Mouse (Mus musculus): ENCODE results near the gene Cyct. TPM values are rescaled to one million over a fixed set of nuclear protein-coding genes. Genes with fewer than 3 reads are reported as not detected.

The Cyct gene
- polyA plus RNA-seq, 1 experiment from 2014 or later: not detected

GRCm38 (mm10) chr2:76365811-76366210 is 5.6 kb upstream of the Cyct start:
- no peak overlapping the region for H3K27ac ChIP-seq (replicated peaks; ENCODE audit: low read depth, low read length)
- no peaks in the 10 kb centered on the region for H3K27me3 ChIP-seq (ENCODE audit: control insufficient read depth, insufficient read depth, low read length)
- H3K4me3 ChIP-seq (ENCODE audit: low read depth, low read length): no peak overlapping the region
- 82% methylated on average over 4 of the region's 4 CpGs for WGBS
- H3K9ac ChIP-seq (replicated peaks; ENCODE audit: low read length): no peak overlapping the region
- no peak for DNase-seq (ENCODE audit: low spot score)
- H3K36me3 ChIP-seq (replicated peaks; ENCODE audit: control insufficient read depth, insufficient read depth, low read depth, low read length): no peaks in the 10 kb centered on the region
- H3K4me1 ChIP-seq (ENCODE audit: control insufficient read depth, insufficient read depth, low read length): no peaks in the 10 kb centered on the region
- no peaks in the 10 kb centered on the region for H3K9me3 ChIP-seq (replicated peaks; ENCODE audit: control insufficient read depth, low read length)
- no peak overlapping the region for H3K4me2 ChIP-seq (ENCODE audit: low read depth, low read length)
- no peak for ATAC-seq (replicated peaks; ENCODE audit: insufficient number of reproducible peaks, low FRiP score, low TSS enrichment, low read depth)

- H3K9ac ChIP-seq (replicated peaks; ENCODE audit: low read length): no peak overlapping the region
- no peak overlapping the region for H3K27ac ChIP-seq (replicated peaks; ENCODE audit: low read depth, low read length)
- H3K9me3 ChIP-seq (replicated peaks; ENCODE audit: control insufficient read depth, low read length): no peaks in the 10 kb centered on the region
- peak; percentile 50 for DNase-seq (ENCODE audit: low spot score)
- WGBS: 47% methylated on average over 2 of the region's 2 CpGs
- H3K4me3 ChIP-seq (ENCODE audit: low read depth, low read length): no peak overlapping the region
- no peaks in the 10 kb centered on the region for H3K4me1 ChIP-seq (ENCODE audit: control insufficient read depth, insufficient read depth, low read length)
- H3K36me3 ChIP-seq (replicated peaks; ENCODE audit: control insufficient read depth, insufficient read depth, low read depth, low read length): no peaks in the 10 kb centered on the region
- no peaks in the 10 kb centered on the region for H3K27me3 ChIP-seq (ENCODE audit: control insufficient read depth, insufficient read depth, low read length)
- H3K4me2 ChIP-seq (ENCODE audit: low read depth, low read length): no peak overlapping the region
- ATAC-seq (replicated peaks; ENCODE audit: insufficient number of reproducible peaks, low FRiP score, low TSS enrichment, low read depth): no peak
Measured at GRCm38 (mm10) chr2:76362111-76362510, 1.9 kb upstream of the Cyct start.

GRCm38 (mm10) chr2:76347839-76348238 is 12.4 kb downstream of the Cyct start:
- Histone ChIP-seq H3K27ac (replicated peaks; ENCODE audit: low read depth, low read length) (no peak overlapping the region), H3K4me3 (ENCODE audit: low read depth, low read length) (no peak overlapping the region), H3K36me3 (replicated peaks; ENCODE audit: control insufficient read depth, insufficient read depth, low read depth, low read length) (no peaks in the 10 kb centered on the region), H3K9me3 (replicated peaks; ENCODE audit: control insufficient read depth, low read length) (no peaks in the 10 kb centered on the region), H3K4me1 (ENCODE audit: control insufficient read depth, insufficient read depth, low read length) (no peaks in the 10 kb centered on the region), H3K27me3 (ENCODE audit: control insufficient read depth, insufficient read depth, low read length) (no peaks in the 10 kb centered on the region), H3K9ac (replicated peaks; ENCODE audit: low read length) (no peak overlapping the region), H3K4me2 (ENCODE audit: low read depth, low read length) (no peak overlapping the region)
- 81% methylated on average over 6 of the region's 6 CpGs for WGBS
- DNase-seq (ENCODE audit: low spot score) (no peak), ATAC-seq (replicated peaks; ENCODE audit: insufficient number of reproducible peaks, low FRiP score, low TSS enrichment, low read depth) (no peak)

- DNase-seq (ENCODE audit: low spot score): no peak
- Histone ChIP-seq H3K36me3 (replicated peaks; ENCODE audit: control insufficient read depth, insufficient read depth, low read depth, low read length) (no peaks in the 10 kb centered on the region), H3K9me3 (replicated peaks; ENCODE audit: control insufficient read depth, low read length) (no peaks in the 10 kb centered on the region), H3K4me1 (ENCODE audit: control insufficient read depth, insufficient read depth, low read length) (no peaks in the 10 kb centered on the region), H3K27ac (replicated peaks; ENCODE audit: low read depth, low read length) (no peak overlapping the region), H3K4me3 (ENCODE audit: low read depth, low read length) (no peak overlapping the region), H3K4me2 (ENCODE audit: low read depth, low read length) (no peak overlapping the region), H3K27me3 (ENCODE audit: control insufficient read depth, insufficient read depth, low read length) (peaks cover 7% of the 10 kb centered on the region), H3K9ac (replicated peaks; ENCODE audit: low read length) (no peak overlapping the region)
- WGBS: 90% methylated on average over 9 of the region's 9 CpGs
- no peak for ATAC-seq (replicated peaks; ENCODE audit: insufficient number of reproducible peaks, low FRiP score, low TSS enrichment, low read depth)
Measured at GRCm38 (mm10) chr2:76342146-76342545, 18.1 kb downstream of the Cyct start.

- ATAC-seq (replicated peaks; ENCODE audit: insufficient number of reproducible peaks, low FRiP score, low TSS enrichment, low read depth) (peak; percentile 77), DNase-seq (ENCODE audit: low spot score) (peak; percentile 53)
- Histone ChIP-seq H3K27me3 (ENCODE audit: control insufficient read depth, insufficient read depth, low read length) (peaks cover 7% of the 10 kb centered on the region), H3K4me1 (ENCODE audit: control insufficient read depth, insufficient read depth, low read length) (no peaks in the 10 kb centered on the region), H3K9ac (replicated peaks; ENCODE audit: low read length) (peak within 1 kb of the TSS; percentile 1), H3K4me3 (ENCODE audit: low read depth, low read length) (peak within 1 kb of the TSS; percentile 33), H3K4me2 (ENCODE audit: low read depth, low read length) (peak within 1 kb of the TSS; percentile 75), H3K36me3 (replicated peaks; ENCODE audit: control insufficient read depth, insufficient read depth, low read depth, low read length) (no peaks in the 10 kb centered on the region), H3K27ac (replicated peaks; ENCODE audit: low read depth, low read length) (no peak within 1 kb of the TSS), H3K9me3 (replicated peaks; ENCODE audit: control insufficient read depth, low read length) (no peaks in the 10 kb centered on the region)
- WGBS: 17% methylated on average over 38 of the region's 41 CpGs
Measured at GRCm38 (mm10) chr2:76338215-76339156, 21.8 kb downstream of the Cyct start, which contains the start of gene Pde11a. Gene Pde11a, minus strand, starts transcription at chr2:76338774.

GRCm38 (mm10) chr2:76334596-76334995 is 25.7 kb downstream of the Cyct start:
- 84% methylated on average over 5 of the region's 5 CpGs for WGBS
- ATAC-seq (replicated peaks; ENCODE audit: insufficient number of reproducible peaks, low FRiP score, low TSS enrichment, low read depth): no peak
- Histone ChIP-seq H3K9me3 (replicated peaks; ENCODE audit: control insufficient read depth, low read length) (no peaks in the 10 kb centered on the region), H3K4me1 (ENCODE audit: control insufficient read depth, insufficient read depth, low read length) (no peaks in the 10 kb centered on the region), H3K4me2 (ENCODE audit: low read depth, low read length) (no peak overlapping the region), H3K9ac (replicated peaks; ENCODE audit: low read length) (no peak overlapping the region), H3K36me3 (replicated peaks; ENCODE audit: control insufficient read depth, insufficient read depth, low read depth, low read length) (no peaks in the 10 kb centered on the region), H3K27me3 (ENCODE audit: control insufficient read depth, insufficient read depth, low read length) (peaks cover 7% of the 10 kb centered on the region), H3K27ac (replicated peaks; ENCODE audit: low read depth, low read length) (no peak overlapping the region), H3K4me3 (ENCODE audit: low read depth, low read length) (no peak overlapping the region)
- peak; percentile 13 for DNase-seq (ENCODE audit: low spot score)

GRCm38 (mm10) chr2:76332161-76332805 is 28.0 kb downstream of the Cyct start:
- Histone ChIP-seq H3K9me3 (replicated peaks; ENCODE audit: control insufficient read depth, low read length) (no peaks in the 10 kb centered on the region), H3K4me3 (ENCODE audit: low read depth, low read length) (no peak overlapping the region), H3K4me1 (ENCODE audit: control insufficient read depth, insufficient read depth, low read length) (no peaks in the 10 kb centered on the region), H3K36me3 (replicated peaks; ENCODE audit: control insufficient read depth, insufficient read depth, low read depth, low read length) (no peaks in the 10 kb centered on the region), H3K4me2 (ENCODE audit: low read depth, low read length) (no peak overlapping the region), H3K27ac (replicated peaks; ENCODE audit: low read depth, low read length) (no peak overlapping the region), H3K27me3 (ENCODE audit: control insufficient read depth, insufficient read depth, low read length) (no peaks in the 10 kb centered on the region), H3K9ac (replicated peaks; ENCODE audit: low read length) (no peak overlapping the region)
- 66% methylated on average over 11 of the region's 11 CpGs for WGBS
- no peak for DNase-seq (ENCODE audit: low spot score)
- no peak for ATAC-seq (replicated peaks; ENCODE audit: insufficient number of reproducible peaks, low FRiP score, low TSS enrichment, low read depth)

GRCm38 (mm10) chr2:76330081-76330480 is 30.2 kb downstream of the Cyct start:
- Histone ChIP-seq H3K4me1 (ENCODE audit: control insufficient read depth, insufficient read depth, low read length) (no peaks in the 10 kb centered on the region), H3K27me3 (ENCODE audit: control insufficient read depth, insufficient read depth, low read length) (no peaks in the 10 kb centered on the region), H3K27ac (replicated peaks; ENCODE audit: low read depth, low read length) (no peak overlapping the region), H3K9me3 (replicated peaks; ENCODE audit: control insufficient read depth, low read length) (no peaks in the 10 kb centered on the region), H3K9ac (replicated peaks; ENCODE audit: low read length) (no peak overlapping the region), H3K36me3 (replicated peaks; ENCODE audit: control insufficient read depth, insufficient read depth, low read depth, low read length) (no peaks in the 10 kb centered on the region), H3K4me2 (ENCODE audit: low read depth, low read length) (no peak overlapping the region), H3K4me3 (ENCODE audit: low read depth, low read length) (no peak overlapping the region)
- 92% methylated on average over 5 of the region's 5 CpGs for WGBS
- ATAC-seq (replicated peaks; ENCODE audit: insufficient number of reproducible peaks, low FRiP score, low TSS enrichment, low read depth) (no peak), DNase-seq (ENCODE audit: low spot score) (no peak)
